Mouse (Mus musculus) E14TG2a.4 (cell line): ENCODE data around the gene Sugp1.

Experiments
- CTCF ChIP-seq: conservative IDR thresholded peaks from 2 replicates; pipeline ENCODE4 v1.5.1; 2014; ENCODE audit warnings: low read length
- NANOG ChIP-seq: IDR thresholded peaks from 2 replicates; pipeline ENCODE4 v1.6.1; 2014; ENCODE audit warnings: borderline replicate concordance, low read length, mixed read lengths
- POU5F1 ChIP-seq: IDR thresholded peaks from 2 replicates; pipeline ENCODE4 v1.6.1; 2014; ENCODE audit warnings: low read length, borderline replicate concordance

DNA sequence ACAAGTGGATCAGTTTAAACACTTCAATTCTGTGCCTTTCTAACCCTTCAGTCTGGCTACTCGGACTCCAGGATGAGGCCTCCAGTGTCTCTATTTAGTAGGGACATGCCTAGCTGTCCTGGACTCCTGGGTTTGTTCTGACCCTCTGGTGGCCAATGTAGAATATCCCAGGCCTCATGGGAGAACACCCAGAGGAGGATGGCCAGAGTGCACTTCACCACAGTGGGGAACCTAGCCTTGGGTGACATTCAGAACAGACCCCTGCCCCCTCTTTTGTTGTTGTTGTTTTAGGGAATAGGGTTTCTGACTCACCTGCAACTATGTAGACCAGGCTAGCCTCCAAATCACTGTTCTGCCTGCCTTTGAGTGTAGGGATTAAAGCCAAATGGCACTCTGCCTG lies 27.6 kb upstream of the Sugp1 start:
- no peak for TF ChIP-seq CTCF
- no peak for TF ChIP-seq NANOG
- no peak for TF ChIP-seq POU5F1
